Mouse (Mus musculus): Measurements from ENCODE around the gene Ces1f.
"Not testable (repeated sequence)": the region's sequence is repeated elsewhere in the genome, so short reads cannot be mapped to it uniquely, and the experiment has no call there.

Gene Ces1f

DNA sequence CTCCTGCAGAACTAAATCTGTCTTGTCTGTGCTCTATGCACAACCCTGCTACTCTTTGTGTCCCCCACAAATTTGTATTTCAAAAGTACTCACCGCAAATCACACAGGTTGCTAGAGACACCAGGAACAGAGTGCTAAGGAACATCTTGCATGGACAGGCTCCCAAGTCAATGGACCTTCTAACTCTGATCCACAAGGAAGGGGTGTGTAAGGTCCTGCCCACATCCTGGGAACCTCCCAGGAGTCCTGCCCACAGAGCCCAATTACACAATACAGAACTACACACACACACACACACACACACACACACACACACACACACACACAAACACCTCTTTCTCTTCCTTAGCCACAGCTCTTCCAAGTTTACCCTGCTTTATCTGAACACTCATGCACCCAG lies at the start of gene Ces1f:
Gene Ces1f (minus strand): TSS at position 192 of the 400 bp plus-strand sequence.
- no peak for DNase-seq (ENCODE audit: low spot score in 2 of 2)

GRCm38 (mm10) chr8:93325123-93325522 lies 45.6 kb upstream of the Ces1f start:
- DNase-seq (ENCODE audit: low spot score in 2 of 2): no peak

DNA sequence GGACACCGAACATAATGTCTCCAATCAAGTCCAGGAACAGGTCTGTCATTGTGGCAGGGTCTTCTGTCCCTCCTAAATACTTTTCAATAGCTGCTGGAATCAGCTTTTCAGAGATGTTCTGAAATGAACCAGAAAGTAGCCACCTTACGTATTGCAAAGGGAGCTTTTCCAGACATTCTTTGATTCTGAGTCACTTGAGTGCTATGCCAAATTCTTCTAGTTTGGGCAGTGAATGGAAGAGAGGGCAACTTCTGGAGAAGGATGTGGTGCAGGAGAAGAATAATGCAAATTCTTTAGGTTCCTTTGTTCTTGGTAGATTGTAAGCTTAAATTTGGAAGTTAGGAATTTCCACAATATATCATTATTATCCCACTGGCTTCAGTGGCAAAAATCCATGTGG lies 37.5 kb upstream of the Ces1f start:
- no peak for DNase-seq (ENCODE audit: low spot score in 2 of 2)

DNA sequence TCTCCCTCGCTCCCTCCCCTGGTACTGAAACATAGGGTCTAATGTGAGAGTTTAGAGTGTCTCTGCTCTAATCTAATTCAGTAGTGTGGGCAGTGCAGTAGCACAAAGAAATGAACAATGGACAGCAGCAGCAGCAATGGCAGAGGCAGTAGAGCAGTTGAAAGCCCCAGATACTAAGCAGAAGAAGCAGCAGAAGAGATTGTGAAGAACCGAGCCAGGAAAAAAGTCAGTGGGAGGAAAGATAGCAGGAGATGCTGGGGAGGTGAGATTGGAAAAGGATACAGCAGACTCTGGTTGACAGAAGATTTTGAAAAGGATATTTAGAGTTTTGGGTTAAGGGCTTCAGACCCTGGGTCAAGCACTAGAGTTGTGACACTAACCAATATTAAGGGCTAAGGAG lies 36.0 kb upstream of the Ces1f start:
- DNase-seq (ENCODE audit: low spot score in 2 of 2): no peak

DNA sequence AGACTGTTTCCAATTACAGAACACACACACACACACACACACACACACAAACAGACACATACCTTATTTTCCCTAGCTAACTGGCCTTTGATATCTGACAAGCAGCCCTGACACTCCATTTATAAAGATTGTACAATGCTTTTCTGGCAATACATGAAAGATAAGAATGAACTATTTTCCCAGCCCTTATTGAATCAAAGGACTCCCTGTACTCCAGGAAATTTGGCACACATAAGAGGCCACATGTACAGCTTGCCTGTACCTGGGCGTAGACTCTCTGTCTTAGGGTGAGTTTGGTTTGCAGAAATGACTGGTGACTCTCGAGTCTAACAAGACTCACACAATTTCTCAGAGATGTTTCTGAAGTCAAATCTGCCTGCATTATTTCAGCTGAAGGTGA lies 4.3 kb upstream of the Ces1f start:
- DNase-seq (ENCODE audit: low spot score in 2 of 2): no peak

DNA sequence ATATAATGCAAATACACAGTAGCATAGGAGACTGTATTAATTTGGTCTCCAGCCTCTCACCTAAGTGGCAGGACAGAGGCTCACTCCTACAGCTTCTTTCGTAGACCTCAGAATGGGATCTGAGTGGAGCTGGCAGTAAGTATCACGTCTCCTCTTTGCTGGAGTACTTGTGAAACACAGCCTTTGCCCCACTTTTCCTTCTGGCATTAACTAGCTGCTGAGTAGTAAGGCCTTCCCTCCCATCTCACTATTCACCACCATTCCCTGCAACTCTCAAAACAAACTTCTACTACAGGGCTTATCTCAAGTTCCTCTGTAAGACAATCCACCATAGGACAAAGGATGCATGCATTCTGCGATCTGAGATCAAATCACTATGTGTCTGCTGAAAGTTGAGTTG lies 2.8 kb upstream of the Ces1f start:
- no peak for DNase-seq (ENCODE audit: low spot score in 2 of 2)

- DNase-seq (ENCODE audit: low spot score in 2 of 2): no peak
Observed at GRCm38 (mm10) chr8:93278176-93278805, 1.3 kb downstream of the Ces1f start.

GRCm38 (mm10) chr8:93274609-93275008 lies 4.9 kb downstream of the Ces1f start:
- DNase-seq (ENCODE audit: low spot score in 2 of 2): no peak

DNA sequence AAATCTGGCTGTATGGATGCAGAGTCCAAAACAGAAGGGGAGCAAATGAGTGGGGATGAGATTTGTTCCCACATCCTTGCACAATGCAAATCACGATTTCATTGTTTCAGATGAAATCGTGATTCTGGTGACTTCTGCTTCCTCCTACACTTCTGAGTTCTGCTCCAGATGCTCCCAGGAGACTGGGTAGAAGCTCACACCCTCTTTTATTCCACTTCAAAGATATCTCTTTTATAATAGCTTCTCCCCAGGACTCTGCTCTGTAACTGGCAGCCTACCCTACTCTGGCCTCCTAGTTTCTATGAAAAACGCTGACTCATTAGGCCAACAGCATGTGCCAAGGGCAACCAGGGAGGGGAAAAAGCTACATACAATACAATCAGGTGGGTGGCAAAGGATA lies 6.2 kb downstream of the Ces1f start:
- DNase-seq (ENCODE audit: low spot score in 2 of 2): no peak

GRCm38 (mm10) chr8:93272686-93273085 lies 6.9 kb downstream of the Ces1f start:
- peak in 1 of 2 experiments; percentile 22 for DNase-seq (ENCODE audit: low spot score in 2 of 2)

- DNase-seq (ENCODE audit: low spot score in 2 of 2): peak in 1 of 2 experiments; percentile 5
Observed at GRCm38 (mm10) chr8:93261436-93261835, 18.1 kb downstream of the Ces1f start.

GRCm38 (mm10) chr8:93252400-93252925 lies 27.1 kb downstream of the Ces1f start:
- DNase-seq (ENCODE audit: low spot score in 2 of 2): no peak

DNA sequence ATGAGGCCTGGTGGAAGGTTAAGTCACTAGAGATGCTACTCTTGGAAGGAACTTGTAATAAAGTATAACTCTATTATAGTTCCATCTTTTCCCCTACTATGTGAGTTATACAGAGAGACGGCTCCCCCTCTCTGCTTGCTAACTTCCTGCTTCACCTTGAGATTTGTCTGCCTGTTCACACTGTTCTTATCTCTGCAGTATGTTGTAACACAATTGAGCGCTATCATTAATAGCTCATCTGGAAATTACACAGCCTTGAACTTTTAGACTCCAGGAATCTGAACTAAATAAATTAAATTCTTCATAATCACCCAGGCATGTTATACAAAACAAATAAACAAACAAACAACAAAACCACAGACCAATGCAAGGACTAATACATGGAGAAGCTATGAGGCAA lies 33.5 kb downstream of the Ces1f start:
- no peak for DNase-seq (ENCODE audit: low spot score in 2 of 2)

- no peak for DNase-seq (ENCODE audit: low spot score in 2 of 2)
Observed at GRCm38 (mm10) chr8:93239884-93240283, 39.7 kb downstream of the Ces1f start.

GRCm38 (mm10) chr8:93235681-93236080 lies 43.9 kb downstream of the Ces1f start:
- no peak for DNase-seq (ENCODE audit: low spot score in 2 of 2)

GRCm38 (mm10) chr8:93234706-93235105 lies 44.8 kb downstream of the Ces1f start:
- peak in 1 of 2 experiments; percentile 16 for DNase-seq (ENCODE audit: low spot score in 2 of 2)

DNA sequence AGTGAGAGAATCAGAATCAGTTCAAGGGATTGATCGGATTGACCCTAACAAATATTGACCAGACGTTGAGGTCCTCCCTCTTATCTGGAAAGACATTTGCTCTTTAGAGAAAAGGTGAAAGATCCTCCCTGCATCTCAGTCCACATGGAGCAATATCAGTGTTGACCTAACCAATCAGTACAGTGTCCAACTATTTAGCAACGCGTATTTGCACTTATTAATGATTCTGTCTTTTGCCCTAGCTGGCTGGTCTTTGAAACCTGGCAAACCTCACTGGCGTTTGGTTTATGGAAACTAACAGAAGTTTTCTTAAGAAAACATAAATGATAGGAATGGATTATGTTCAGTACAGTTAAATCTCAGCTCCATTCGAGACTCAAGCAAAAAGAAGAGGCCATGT lies 45.5 kb downstream of the Ces1f start:
- DNase-seq (ENCODE audit: low spot score in 2 of 2): no peak

GRCm38 (mm10) chr8:93229446-93229845 lies 50.1 kb downstream of the Ces1f start, which contains the start of gene Ces1e:
Gene Ces1e (minus strand): TSS chr8:93229619.
- peak in 1 of 2 experiments; percentile 2 for DNase-seq (ENCODE audit: low spot score in 2 of 2)

DNA sequence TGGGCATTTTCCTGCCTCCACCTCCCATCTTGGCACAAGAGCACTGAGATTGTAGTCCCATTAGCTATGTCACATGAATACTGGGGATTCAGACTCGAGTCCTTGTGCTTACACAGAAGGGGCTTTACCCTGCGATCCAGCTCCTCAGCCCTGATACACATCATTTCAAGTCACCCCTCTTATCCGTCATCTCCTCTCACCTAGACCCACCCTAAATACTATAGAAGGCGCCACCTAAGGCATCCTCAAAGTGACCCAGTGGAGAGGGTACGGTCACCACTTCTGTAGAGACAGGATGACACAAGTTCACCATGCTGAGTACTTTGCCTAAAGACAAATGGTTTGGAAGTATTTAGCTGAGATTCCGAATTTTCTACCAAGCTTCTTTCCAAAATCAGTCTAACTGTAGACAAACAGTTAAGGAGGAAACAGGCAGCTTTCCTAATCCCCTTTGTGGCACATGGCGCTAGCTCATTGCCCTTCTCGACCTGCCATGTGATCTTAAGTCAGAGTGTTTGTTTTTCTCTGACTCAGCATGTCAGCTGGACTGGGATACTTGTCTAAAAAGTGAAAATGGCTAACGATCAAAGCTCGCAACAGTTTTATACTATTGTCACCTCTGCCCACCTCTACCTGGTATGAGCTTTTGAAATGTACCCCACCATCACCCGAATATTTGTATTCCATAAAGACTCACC lies 50.7 kb downstream of the Ces1f start:
- DNase-seq (ENCODE audit: low spot score in 2 of 2): peak; percentile 5 to 26

- not testable (repeated sequence) for DNase-seq (ENCODE audit: low spot score in 2 of 2)
Observed at GRCm38 (mm10) chr8:93226471-93226870, 53.1 kb downstream of the Ces1f start.

DNA sequence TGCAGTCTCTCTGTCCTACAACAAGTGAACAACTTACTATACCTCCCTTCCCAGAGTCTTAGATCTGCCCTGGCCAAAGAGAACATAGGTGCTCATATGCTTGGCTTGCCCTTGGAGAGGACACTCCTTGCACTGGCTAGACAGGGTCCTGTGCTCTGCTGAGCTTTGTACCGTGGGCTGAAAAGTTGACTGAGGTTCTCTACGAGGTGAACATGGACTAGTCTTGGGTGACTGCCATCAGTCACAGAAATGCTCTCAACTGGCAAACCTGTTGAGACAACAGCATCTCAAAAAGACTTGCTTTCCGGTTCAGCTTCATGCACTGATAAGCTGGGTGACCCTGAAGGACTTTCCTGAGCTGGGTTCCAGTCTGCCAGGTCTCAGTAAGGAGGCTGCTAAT lies 57.7 kb downstream of the Ces1f start:
- no peak for DNase-seq (ENCODE audit: low spot score in 2 of 2)

DNA sequence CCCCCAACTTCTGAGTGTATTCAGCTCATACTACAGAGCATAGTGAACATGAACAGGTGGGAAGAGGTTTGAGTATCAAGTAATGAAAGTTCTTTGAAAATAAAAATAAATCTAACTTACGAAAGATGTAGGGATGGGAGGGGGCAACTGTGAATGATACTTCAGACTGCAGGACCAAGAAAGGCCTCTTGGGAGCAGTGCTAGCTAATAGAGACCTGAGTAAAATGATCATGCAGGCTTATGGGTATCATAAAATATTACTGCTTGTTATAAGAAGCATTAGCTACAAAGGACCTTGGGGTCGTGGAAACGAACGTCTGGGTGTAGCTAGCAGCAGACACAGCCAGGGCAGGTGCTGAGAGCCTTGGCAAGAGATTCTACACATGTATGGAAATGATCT lies 61.7 kb downstream of the Ces1f start:
- DNase-seq (ENCODE audit: low spot score in 2 of 2): no peak

DNA sequence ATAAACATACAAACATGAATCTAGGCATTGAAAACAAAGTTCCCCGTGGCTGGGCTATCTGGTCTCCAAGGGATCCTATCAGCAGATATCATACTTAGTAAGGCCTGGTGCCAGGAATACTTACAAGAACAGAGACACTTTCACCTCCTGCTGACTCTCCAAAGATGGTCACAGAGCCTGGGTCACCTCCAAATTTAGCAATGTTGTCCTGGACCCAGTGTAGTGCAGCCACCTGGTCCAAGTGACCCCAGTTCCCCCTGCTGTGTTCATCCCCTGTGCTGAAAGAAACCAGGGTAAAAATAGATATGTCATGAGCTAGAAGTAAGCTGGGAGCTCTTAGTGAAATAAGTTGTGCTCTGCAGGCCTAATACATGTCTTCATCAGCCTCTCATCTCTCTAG lies 62.2 kb downstream of the Ces1f start:
- no peak for DNase-seq (ENCODE audit: low spot score in 2 of 2)
